Mouse (Mus musculus): Measurements from ENCODE around the gene Tmem258. TPM values are rescaled to one million over a fixed set of nuclear protein-coding genes. Genes with fewer than 3 reads are reported as not detected.
A peak's percentile ranks its signal among the peaks of the same experiment; 100 is the strongest.

Tmem258 gene
- polyA plus RNA-seq, 1 experiment from 2014 or later: 389 TPM

DNA sequence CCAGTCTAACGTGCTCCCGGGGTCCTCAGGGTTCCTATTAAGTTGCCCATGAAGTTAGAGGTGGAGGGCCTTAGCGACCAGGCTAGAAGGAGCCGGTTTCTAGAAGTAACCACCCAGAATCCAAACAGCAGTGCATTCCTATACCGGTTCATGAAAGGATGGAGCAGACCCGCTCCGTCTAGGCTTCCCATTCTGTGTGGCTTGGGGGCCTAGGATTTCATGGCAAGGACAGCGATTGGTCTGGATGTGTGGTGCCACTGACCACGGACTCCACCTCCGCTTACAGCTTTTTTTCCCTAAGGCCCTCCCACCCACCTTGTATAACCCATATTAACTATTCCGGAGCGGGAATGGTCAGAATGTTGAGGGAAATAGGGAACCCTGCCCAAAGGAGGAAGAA lies 19.7 kb upstream of the Tmem258 start:
- peaks cover 18% of the 10 kb centered on the region for H3K4me1 ChIP-seq (replicated peaks)
- H3K36me3 ChIP-seq: peaks cover 43% of the 10 kb centered on the region
- peak overlapping the region; percentile 94 for H3K4me3 ChIP-seq
- no peaks in the 10 kb centered on the region for H3K9me3 ChIP-seq (replicated peaks)
- no peak for ATAC-seq (ENCODE audit: insufficient number of reproducible peaks, low FRiP score)
- H3K9ac ChIP-seq: peak overlapping the region; percentile 90
- peak overlapping the region; percentile 94 for H3K27ac ChIP-seq (ENCODE audit: poor library complexity, severe bottlenecking)
- WGBS: 24% methylated on average over 12 of the region's 12 CpGs
- peak overlapping the region; percentile 88 for H3K4me2 ChIP-seq
- no peaks in the 10 kb centered on the region for H3K27me3 ChIP-seq (replicated peaks)

DNA sequence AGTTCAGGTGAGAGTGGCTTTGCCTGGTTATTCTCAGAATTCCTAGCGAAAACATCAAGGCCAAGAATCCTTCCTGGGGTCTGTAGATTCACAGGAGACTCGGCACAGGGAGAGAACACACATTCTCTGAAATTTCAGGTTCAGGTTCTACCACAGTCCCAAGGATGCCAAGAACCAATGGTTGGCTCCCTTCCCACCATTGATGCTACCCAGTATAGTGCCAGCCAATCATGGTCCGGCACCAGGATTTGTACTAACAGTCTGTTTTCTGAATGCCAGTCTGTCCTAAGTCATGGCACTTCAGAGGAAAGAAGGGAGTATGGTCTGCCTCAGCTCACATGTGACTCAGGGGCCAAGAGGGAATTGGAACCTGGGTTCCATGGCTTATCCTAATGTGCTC lies 17.9 kb upstream of the Tmem258 start:
- H3K4me1 ChIP-seq (replicated peaks): peaks cover 18% of the 10 kb centered on the region
- H3K36me3 ChIP-seq: peaks cover 59% of the 10 kb centered on the region
- H3K9ac ChIP-seq: no peak overlapping the region
- H3K27ac ChIP-seq (ENCODE audit: poor library complexity, severe bottlenecking): no peak overlapping the region
- H3K4me2 ChIP-seq: no peak overlapping the region
- ATAC-seq (ENCODE audit: insufficient number of reproducible peaks, low FRiP score): no peak
- H3K27me3 ChIP-seq (replicated peaks): no peaks in the 10 kb centered on the region
- H3K9me3 ChIP-seq (replicated peaks): no peaks in the 10 kb centered on the region
- H3K4me3 ChIP-seq: no peak overlapping the region
- 94% methylated on average over 3 of the region's 3 CpGs for WGBS

DNA sequence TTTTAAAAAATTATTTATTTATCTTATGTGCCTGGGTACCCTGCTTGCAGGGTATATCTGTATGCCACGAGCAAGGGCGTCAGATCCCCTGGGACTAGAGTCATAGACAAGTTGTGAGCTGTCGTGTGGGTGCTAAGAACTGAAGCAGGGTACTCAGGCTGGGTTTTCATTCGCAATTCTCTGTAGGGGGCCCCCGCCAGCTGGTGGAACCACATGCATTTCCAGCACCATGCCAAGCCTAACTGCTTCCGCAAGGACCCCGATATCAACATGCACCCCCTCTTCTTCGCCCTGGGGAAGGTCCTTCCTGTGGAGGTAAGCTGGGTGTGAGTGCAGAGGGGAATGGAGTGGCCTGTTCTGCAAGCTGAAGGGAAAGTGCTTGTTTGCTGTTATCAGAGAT lies 17.2 kb upstream of the Tmem258 start:
- Histone ChIP-seq H3K27me3 (replicated peaks) (no peaks in the 10 kb centered on the region), H3K4me2 (no peak overlapping the region), H3K9me3 (replicated peaks) (no peaks in the 10 kb centered on the region), H3K27ac (ENCODE audit: poor library complexity, severe bottlenecking) (no peak overlapping the region), H3K4me1 (replicated peaks) (peaks cover 24% of the 10 kb centered on the region), H3K4me3 (no peak overlapping the region), H3K36me3 (peaks cover 65% of the 10 kb centered on the region), H3K9ac (no peak overlapping the region)
- WGBS: 93% methylated on average over 8 of the region's 8 CpGs
- ATAC-seq (ENCODE audit: insufficient number of reproducible peaks, low FRiP score): no peak

DNA sequence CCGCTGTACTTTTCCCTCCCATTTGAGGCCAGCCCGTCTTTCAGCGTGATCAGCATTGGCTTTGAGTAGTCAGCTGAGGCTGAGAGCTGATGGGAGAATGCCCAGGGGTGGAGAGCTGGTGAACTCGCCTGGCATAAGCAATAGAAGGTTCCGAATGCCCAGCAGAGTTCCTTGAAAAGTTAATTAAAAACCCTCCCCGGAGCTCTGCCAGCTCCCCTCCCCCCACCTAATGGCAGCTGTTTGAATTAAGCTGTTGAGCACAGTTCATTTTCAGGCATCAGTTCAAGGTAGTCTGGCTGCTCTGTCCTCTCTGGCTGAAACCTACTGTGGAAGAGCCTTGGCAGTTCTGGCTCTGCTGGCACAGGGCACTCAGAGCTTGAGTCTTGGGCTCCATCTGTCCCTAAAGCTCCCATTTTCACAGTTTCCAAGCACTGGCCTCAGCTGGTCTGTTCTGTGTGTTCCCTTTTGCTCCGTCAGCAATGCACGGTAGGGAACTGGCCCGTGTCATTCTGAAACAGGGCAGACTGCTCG lies 15.5 kb upstream of the Tmem258 start:
- 85% methylated on average over 10 of the region's 10 CpGs for WGBS
- Histone ChIP-seq H3K4me1 (replicated peaks) (peaks cover 19% of the 10 kb centered on the region), H3K36me3 (peaks cover 83% of the 10 kb centered on the region), H3K9me3 (replicated peaks) (no peaks in the 10 kb centered on the region), H3K27ac (ENCODE audit: poor library complexity, severe bottlenecking) (no peak overlapping the region), H3K4me3 (no peak overlapping the region), H3K4me2 (no peak overlapping the region), H3K27me3 (replicated peaks) (no peaks in the 10 kb centered on the region), H3K9ac (no peak overlapping the region)
- ATAC-seq (ENCODE audit: insufficient number of reproducible peaks, low FRiP score): no peak

DNA sequence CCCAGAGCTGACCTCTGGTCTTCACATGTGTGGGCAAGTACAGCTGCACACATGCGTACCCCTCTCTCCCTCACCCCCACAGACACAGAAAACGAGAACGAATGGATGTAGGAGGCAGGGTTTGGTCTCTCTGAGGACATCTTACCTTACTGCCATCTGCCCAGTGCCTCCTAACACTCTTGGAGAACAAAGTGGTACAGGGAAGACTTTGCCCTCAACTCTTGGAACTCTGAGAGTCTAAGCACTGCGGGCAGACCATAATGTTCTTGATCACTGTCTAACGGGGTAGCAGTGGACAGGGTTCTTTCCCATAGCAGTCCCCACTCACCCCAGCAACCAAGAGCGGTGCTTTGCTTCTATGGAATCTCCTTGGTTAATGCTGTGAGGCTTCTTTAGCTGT lies 14.8 kb upstream of the Tmem258 start:
- WGBS: 90% methylated on average over 6 of the region's 6 CpGs
- ATAC-seq (ENCODE audit: insufficient number of reproducible peaks, low FRiP score): no peak
- H3K9ac ChIP-seq: no peak overlapping the region
- H3K4me2 ChIP-seq: no peak overlapping the region
- no peak overlapping the region for H3K4me3 ChIP-seq
- no peak overlapping the region for H3K27ac ChIP-seq (ENCODE audit: poor library complexity, severe bottlenecking)
- peaks cover 15% of the 10 kb centered on the region for H3K4me1 ChIP-seq (replicated peaks)
- H3K27me3 ChIP-seq (replicated peaks): no peaks in the 10 kb centered on the region
- H3K9me3 ChIP-seq (replicated peaks): no peaks in the 10 kb centered on the region
- peaks cover 90% of the 10 kb centered on the region for H3K36me3 ChIP-seq

DNA sequence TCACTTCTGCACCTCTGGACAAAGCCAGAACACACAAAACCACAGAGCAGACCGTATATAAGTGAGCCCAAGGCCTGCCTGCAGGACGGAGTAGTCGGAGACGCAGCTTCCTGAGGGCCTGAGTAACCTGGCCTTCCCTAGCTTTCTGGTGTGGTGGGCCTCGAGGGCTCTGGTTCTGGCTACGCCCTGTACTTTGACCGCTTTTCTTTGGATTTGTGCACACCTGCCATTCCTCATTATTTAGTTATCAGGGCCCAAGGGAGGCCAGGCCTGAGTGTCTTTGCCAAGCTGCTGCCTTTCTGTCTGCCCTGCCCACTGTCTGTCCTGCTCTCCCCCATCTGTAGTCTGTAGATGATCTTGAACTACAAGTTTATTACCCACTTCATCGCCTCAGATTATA lies 13.9 kb upstream of the Tmem258 start:
- Histone ChIP-seq H3K27me3 (replicated peaks) (no peaks in the 10 kb centered on the region), H3K9me3 (replicated peaks) (no peaks in the 10 kb centered on the region), H3K4me3 (no peak overlapping the region), H3K36me3 (peaks cover 98% of the 10 kb centered on the region), H3K4me2 (no peak overlapping the region), H3K4me1 (replicated peaks) (0 out of 2 replicates have a peak, but pooled peaks cover 6% of the 10 kb centered on the region), H3K27ac (ENCODE audit: poor library complexity, severe bottlenecking) (no peak overlapping the region), H3K9ac (no peak overlapping the region)
- no peak for ATAC-seq (ENCODE audit: insufficient number of reproducible peaks, low FRiP score)
- WGBS: 90% methylated on average over 8 of the region's 8 CpGs

DNA sequence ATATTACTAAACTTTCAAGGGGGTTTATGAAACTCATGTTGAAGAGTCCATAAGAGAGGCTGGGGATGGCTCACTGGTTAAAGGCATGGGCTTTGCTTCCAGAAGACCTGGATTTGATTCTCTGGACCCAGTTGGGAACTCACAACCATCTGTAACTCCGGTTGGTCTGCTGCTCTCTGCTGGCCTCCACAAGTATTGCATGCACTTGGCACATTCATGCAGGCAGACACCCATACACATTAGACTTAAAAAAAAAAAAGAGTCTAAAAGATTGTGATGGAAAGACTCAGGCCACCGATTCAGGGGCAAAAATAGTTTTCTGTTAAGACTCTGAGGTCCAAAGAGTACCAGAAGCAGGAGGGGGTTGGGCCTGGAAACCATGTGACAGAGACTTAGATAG lies 13.0 kb upstream of the Tmem258 start:
- Histone ChIP-seq H3K4me1 (replicated peaks) (0 out of 2 replicates have a peak, but pooled peaks cover 6% of the 10 kb centered on the region), H3K36me3 (peaks cover 98% of the 10 kb centered on the region), H3K4me3 (no peak overlapping the region)

DNA sequence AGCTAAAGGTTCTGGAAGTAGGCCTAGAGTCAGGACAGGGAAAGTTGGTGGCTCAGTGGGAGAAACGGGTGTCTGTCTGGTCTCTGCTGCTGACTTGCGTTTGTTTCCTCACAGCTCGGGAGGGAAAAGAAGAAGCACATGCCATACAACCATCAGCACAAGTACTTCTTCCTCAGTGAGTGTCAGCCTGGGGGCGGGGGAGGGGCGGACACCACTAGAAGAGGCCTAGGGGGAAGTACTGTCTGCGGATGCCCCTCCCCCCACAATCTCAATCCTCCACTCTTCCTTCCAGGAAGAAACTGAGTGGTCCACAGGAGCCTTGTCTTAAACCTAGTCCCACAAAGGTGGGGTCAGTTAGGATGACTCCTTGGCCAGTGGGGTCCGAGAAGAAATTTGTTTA lies 12.5 kb upstream of the Tmem258 start:
- Histone ChIP-seq H3K4me2 (no peak overlapping the region), H3K27me3 (replicated peaks) (no peaks in the 10 kb centered on the region), H3K9me3 (replicated peaks) (no peaks in the 10 kb centered on the region), H3K27ac (ENCODE audit: poor library complexity, severe bottlenecking) (no peak overlapping the region), H3K9ac (no peak overlapping the region), H3K4me1 (replicated peaks) (0 out of 2 replicates have a peak, but pooled peaks cover 6% of the 10 kb centered on the region), H3K4me3 (no peak overlapping the region), H3K36me3 (peaks cover 98% of the 10 kb centered on the region)
- 51% methylated on average over 7 of the region's 7 CpGs for WGBS
- ATAC-seq (ENCODE audit: insufficient number of reproducible peaks, low FRiP score): no peak

More for the DNA sequence above, 13.0 kb upstream of the Tmem258 start:
- no peaks in the 10 kb centered on the region for H3K27me3 ChIP-seq (replicated peaks)
- 42% methylated on average over 2 of the region's 2 CpGs for WGBS
- H3K4me2 ChIP-seq: no peak overlapping the region
- no peaks in the 10 kb centered on the region for H3K9me3 ChIP-seq (replicated peaks)
- no peak overlapping the region for H3K9ac ChIP-seq
- 0 out of 2 replicates have a peak, but pooled peaks have one; percentile 6 for ATAC-seq (ENCODE audit: insufficient number of reproducible peaks, low FRiP score)
- H3K27ac ChIP-seq (ENCODE audit: poor library complexity, severe bottlenecking): no peak overlapping the region

DNA sequence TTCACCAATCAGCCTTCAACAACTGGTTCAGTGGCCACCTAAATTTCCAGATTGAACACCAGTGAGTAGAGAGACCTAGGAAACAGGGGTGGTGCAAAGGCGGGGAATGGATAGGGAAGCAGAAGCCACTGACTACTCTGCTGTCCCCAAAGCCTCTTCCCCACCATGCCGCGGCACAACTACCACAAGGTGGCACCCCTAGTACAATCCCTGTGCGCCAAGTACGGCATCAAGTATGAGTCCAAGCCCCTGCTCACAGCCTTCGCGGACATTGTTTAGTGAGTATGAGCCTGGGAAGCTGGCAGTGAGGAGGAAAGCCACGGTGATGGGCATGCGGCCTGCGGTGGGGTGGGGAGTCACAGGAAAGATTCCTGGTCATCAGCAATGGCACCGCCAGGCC lies 9.5 kb upstream of the Tmem258 start:
- no peaks in the 10 kb centered on the region for H3K27me3 ChIP-seq (replicated peaks)
- peaks cover 86% of the 10 kb centered on the region for H3K36me3 ChIP-seq
- H3K4me2 ChIP-seq: no peak overlapping the region
- H3K4me3 ChIP-seq: no peak overlapping the region
- 0 out of 2 replicates have a peak, but pooled peaks cover 6% of the 10 kb centered on the region for H3K4me1 ChIP-seq (replicated peaks)
- H3K9ac ChIP-seq: no peak overlapping the region
- no peak overlapping the region for H3K27ac ChIP-seq (ENCODE audit: poor library complexity, severe bottlenecking)
- WGBS: 82% methylated on average over 11 of the region's 11 CpGs
- no peaks in the 10 kb centered on the region for H3K9me3 ChIP-seq (replicated peaks)
- no peak for ATAC-seq (ENCODE audit: insufficient number of reproducible peaks, low FRiP score)

DNA sequence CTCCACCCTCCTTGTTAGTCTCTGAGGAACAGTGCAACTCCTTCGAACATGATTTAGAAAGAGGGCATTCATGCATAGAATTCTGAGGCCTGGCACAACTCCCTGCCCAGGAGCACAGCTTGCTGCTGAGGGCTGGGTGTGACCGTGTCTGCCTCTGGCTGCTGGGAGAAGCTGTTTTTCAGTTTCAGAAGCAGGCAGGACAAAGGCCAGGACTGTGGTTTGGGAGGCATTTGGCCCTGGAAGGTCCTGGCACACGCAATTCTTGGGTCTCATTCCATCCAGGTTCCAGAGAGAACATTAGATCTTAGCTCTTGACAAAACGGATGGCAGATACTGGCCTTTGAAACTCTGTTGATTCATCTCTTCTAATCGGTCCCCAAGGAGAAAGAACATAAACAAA lies 8.6 kb upstream of the Tmem258 start:
- 77% methylated on average over 5 of the region's 5 CpGs for WGBS
- Histone ChIP-seq H3K9ac (no peak overlapping the region), H3K27ac (ENCODE audit: poor library complexity, severe bottlenecking) (no peak overlapping the region), H3K9me3 (replicated peaks) (no peaks in the 10 kb centered on the region), H3K4me2 (no peak overlapping the region), H3K36me3 (peaks cover 86% of the 10 kb centered on the region), H3K4me1 (replicated peaks) (0 out of 2 replicates have a peak, but pooled peaks cover 6% of the 10 kb centered on the region), H3K4me3 (no peak overlapping the region), H3K27me3 (replicated peaks) (no peaks in the 10 kb centered on the region)
- no peak for ATAC-seq (ENCODE audit: insufficient number of reproducible peaks, low FRiP score)

DNA sequence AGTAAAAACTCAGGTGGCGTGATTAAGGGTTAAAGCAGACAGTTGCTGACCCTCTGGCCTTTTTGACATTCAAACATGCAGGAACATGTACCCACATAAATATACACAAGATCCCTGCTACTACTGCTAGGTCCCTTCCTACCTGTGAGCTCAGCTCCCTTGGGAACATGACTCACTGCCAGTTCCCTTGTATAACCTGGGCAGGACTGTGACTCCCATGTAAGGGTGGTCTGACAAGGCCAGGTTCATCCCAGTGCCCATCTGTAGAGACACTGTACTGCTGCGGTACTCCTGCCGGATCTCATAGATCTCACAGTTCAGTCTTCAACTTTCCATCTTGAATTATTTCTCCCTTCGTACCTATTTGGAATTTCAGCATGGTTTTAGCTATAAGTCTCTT lies 6.7 kb upstream of the Tmem258 start:
- H3K4me2 ChIP-seq: no peak overlapping the region
- no peaks in the 10 kb centered on the region for H3K4me1 ChIP-seq (replicated peaks)
- no peak for ATAC-seq (ENCODE audit: insufficient number of reproducible peaks, low FRiP score)
- peaks cover 82% of the 10 kb centered on the region for H3K36me3 ChIP-seq
- no peak overlapping the region for H3K27ac ChIP-seq (ENCODE audit: poor library complexity, severe bottlenecking)
- H3K4me3 ChIP-seq: no peak overlapping the region
- no peaks in the 10 kb centered on the region for H3K27me3 ChIP-seq (replicated peaks)
- WGBS: 90% methylated on average over 4 of the region's 4 CpGs
- H3K9me3 ChIP-seq (replicated peaks): no peaks in the 10 kb centered on the region
- H3K9ac ChIP-seq: no peak overlapping the region

DNA sequence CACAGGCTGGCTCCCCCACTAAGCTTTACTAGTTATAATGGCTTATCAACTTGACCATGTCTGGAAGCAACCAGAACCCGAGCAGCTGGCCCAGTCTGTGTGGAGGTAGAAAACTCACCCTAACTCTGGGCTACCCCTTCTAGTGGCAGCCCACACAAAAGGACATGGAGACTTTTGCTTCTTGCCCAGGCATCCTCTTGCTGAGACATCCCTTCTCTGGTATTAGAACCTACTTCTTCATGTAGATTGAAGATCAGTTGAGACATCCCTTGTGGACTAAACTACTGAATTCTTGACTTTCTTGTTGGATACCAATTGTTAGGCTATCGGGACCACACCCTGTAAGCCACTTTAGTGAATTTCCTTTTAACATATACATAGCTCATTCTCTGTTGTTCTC lies 5.5 kb upstream of the Tmem258 start:
- no peak overlapping the region for H3K4me2 ChIP-seq
- no peaks in the 10 kb centered on the region for H3K27me3 ChIP-seq (replicated peaks)
- no peak overlapping the region for H3K27ac ChIP-seq (ENCODE audit: poor library complexity, severe bottlenecking)
- no peak overlapping the region for H3K9ac ChIP-seq
- H3K9me3 ChIP-seq (replicated peaks): no peaks in the 10 kb centered on the region
- ATAC-seq (ENCODE audit: insufficient number of reproducible peaks, low FRiP score): no peak
- peaks cover 8% of the 10 kb centered on the region for H3K4me1 ChIP-seq (replicated peaks)
- WGBS: 75% methylated on average over 2 of the region's 2 CpGs
- H3K36me3 ChIP-seq: peaks cover 70% of the 10 kb centered on the region
- H3K4me3 ChIP-seq: no peak overlapping the region
